Mouse (Mus musculus) brain, embryonic 14.5 days (tissue): ENCODE results near the gene Tnks1bp1. TPM values are rescaled to one million over a fixed set of nuclear protein-coding genes. Genes with fewer than 3 reads are reported as not detected.

ENCODE experiments used
- DNase-seq: peaks from one replicate; pipeline ENCODE4 v3.0.0-alpha.2; 2011; ENCODE audit warnings: low read depth
- CTCF ChIP-seq: fragments of 200-500 bp; IDR thresholded peaks from 2 replicates; pipeline ENCODE4 v1.5.1; 2012; ENCODE audit warnings: inconsistent platforms, mild to moderate bottlenecking, moderate library complexity, borderline replicate concordance; ENCODE audit not compliant: insufficient read depth, insufficient read length; ENCODE audit errors: extremely low read depth
- POLR2A ChIP-seq: fragments of 200-500 bp; IDR thresholded peaks from 2 replicates; pipeline ENCODE4 v1.6.1; 2012; ENCODE audit warnings: mild to moderate bottlenecking, inconsistent platforms, borderline replicate concordance; ENCODE audit not compliant: poor library complexity, insufficient read depth, insufficient read length, severe bottlenecking; ENCODE audit errors: extremely low read depth
- polyA plus RNA-seq: library from polyadenylated mRNA; depleted of rRNA; stranded (reverse); fragments of >200 nt; gene quantifications from 2 replicates; pipeline ENCODE4 v1.2.3, GENCODE M21; 2012; rRNA removed

Tnks1bp1 gene
- polyA plus RNA-seq, 1 experiment: 57.0 TPM

GRCm38 (mm10) chr2:85106941-85107340 lies 59.1 kb downstream of the Tnks1bp1 start:
- TF ChIP-seq POLR2A (no peak), CTCF (no peak)
- DNase-seq: no peak

- TF ChIP-seq CTCF (no peak), POLR2A (no peak)
- DNase-seq: peak; percentile 67
These were observed 62.6 kb downstream of the Tnks1bp1 start for GRCm38 (mm10) chr2:85110288-85110875.

Other genes starting within 250 kb of the Tnks1bp1 start
- 12.2 and 13.8 TPM in 2 replicates for gene Ube2l6, start 249.2 kb upstream of the Tnks1bp1 start, polyA plus RNA-seq
- gene Smtnl1, start 225.4 kb upstream of the Tnks1bp1 start, polyA plus RNA-seq: not detected in 2 replicates
- 62.7 and 80.6 TPM in 2 replicates for gene Timm10, start 221.0 kb upstream of the Tnks1bp1 start, polyA plus RNA-seq
- 3.4 and 5.9 TPM in 2 replicates for gene Slc43a1, start 209.2 kb upstream of the Tnks1bp1 start, polyA plus RNA-seq
- gene Rtn4rl2, start 161.3 kb upstream of the Tnks1bp1 start, polyA plus RNA-seq: 18.3 and 32.2 TPM in 2 replicates
- 10.1 and 10.6 TPM in 2 replicates for gene Slc43a3, start 111.4 kb upstream of the Tnks1bp1 start, polyA plus RNA-seq
- 0.14 and 0.16 TPM in 2 replicates for gene Prg2, start 67.6 kb upstream of the Tnks1bp1 start, polyA plus RNA-seq
- not detected in 2 replicates for gene Prg3, start 59.8 kb upstream of the Tnks1bp1 start, polyA plus RNA-seq
- gene Ssrp1, start 10.8 kb upstream of the Tnks1bp1 start, polyA plus RNA-seq: 191 and 223 TPM in 2 replicates
- 2.1 and 6.1 TPM in 2 replicates for gene P2rx3, start 10.6 kb upstream of the Tnks1bp1 start, polyA plus RNA-seq
- gene Aplnr, start 88.2 kb downstream of the Tnks1bp1 start, polyA plus RNA-seq: 17.7 and 24.8 TPM in 2 replicates
- gene Lrrc55, start 149.2 kb downstream of the Tnks1bp1 start, polyA plus RNA-seq: 16.6 and 20.2 TPM in 2 replicates